Mouse (Mus musculus): ENCODE measurements around the gene Gfra1. TPM values are rescaled to one million over a fixed set of nuclear protein-coding genes. Genes with fewer than 3 reads are reported as not detected.

Gene Gfra1
- polyA plus RNA-seq, 1 experiment from 2014 or later = 15.2 TPM

DNA sequence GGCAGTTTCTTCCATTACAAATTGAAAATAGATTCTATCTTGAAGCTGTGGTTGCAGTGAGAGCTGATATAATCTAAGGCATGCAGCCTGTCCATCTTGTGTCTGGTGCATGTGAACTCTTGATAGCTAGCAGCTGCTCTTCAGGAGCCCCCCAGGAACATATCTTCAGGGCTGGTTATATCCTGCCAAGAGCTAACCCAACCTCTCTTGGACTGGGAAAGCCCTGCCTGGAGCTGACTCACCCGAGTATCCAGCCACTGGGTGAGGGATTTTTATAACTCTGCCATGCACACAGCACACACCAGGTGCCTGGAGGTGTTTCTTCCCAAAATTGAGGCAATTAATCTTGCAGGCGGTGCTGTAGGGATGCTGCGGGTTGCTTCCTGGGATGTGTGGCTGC is 228.8 kb downstream of the Gfra1 start:
- Histone ChIP-seq H3K4me1 (peaks cover 8% of the 10 kb centered on the region; the same call in 1 of the 2 replicates), H3K27ac (no peak overlapping the region), H3K4me3 (no peak overlapping the region), H3K9me3 (replicated peaks) (no peaks in the 10 kb centered on the region), H3K4me2 (no peak overlapping the region), H3K9ac (no peak overlapping the region), H3K36me3 (ENCODE audit: poor library complexity, severe bottlenecking) (no peaks in the 10 kb centered on the region), H3K27me3 (peaks cover 61% of the 10 kb centered on the region)
- WGBS = 56% methylated on average over 3 of the region's 3 CpGs
- ATAC-seq = no peak

DNA sequence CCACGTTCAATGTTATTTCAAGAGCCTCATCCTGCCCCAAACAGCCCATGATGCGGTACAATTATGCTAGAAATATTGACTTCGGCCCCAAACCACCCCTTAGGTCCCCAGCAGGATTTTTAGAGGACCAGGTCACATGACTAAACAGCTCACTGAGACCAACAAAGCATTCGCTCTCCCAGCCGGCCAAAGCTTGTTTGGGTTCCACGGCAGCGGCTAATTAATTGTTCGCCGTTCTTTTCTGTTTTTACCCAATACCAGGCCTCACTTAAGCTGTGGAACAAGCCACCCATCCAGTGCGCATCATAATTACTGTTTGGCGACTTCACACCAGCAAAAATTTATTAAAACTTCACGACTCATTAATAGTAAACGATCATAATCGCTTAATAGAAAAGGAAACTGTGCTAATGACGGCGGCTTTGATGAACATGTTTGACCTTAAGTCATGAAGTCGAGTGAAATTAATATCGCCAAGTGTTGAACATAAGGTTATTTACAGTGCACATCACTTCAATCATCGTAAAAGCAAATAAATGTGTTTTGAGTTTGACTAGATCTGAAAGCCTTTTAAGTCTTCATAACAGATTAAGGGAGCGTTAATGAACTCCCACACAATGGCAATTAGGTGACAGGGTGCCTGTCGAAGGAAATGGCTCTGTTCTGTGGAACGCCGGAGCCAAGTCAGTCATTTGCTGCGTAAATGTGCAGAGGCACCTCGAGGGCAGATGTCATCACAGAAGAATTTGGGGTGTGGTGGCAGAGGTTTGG is 235.5 kb downstream of the Gfra1 start:
- no peak overlapping the region for H3K9ac ChIP-seq
- H3K9me3 ChIP-seq (replicated peaks) = no peaks in the 10 kb centered on the region
- no peak overlapping the region for H3K4me3 ChIP-seq
- H3K27ac ChIP-seq = no peak overlapping the region
- peaks cover 14% of the 10 kb centered on the region for H3K4me1 ChIP-seq
- H3K4me2 ChIP-seq = peak overlapping the region; percentile 28
- WGBS = 30% methylated on average over 25 of the region's 25 CpGs
- no peaks in the 10 kb centered on the region for H3K36me3 ChIP-seq (ENCODE audit: poor library complexity, severe bottlenecking)
- peaks cover 44% of the 10 kb centered on the region for H3K27me3 ChIP-seq
- ATAC-seq = no peak

DNA sequence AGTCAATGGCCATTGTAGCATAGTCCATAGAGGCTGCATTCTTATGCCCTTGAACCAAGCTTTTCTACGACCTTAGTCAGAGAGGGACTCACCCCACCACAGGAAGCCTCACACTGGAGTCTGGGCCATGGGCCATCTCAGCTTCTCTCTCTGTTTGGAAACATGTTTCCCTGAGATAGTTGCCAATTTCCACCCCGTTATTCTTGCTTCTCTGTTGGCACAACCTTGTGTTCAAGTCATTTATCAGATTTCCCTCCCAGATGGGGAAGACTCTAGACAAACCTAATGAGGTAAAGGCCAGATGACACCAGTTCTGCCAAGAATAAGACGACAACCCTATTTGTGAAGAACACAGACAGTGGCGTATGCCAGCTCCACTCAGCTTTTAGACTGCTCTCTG is 238.1 kb downstream of the Gfra1 start:
- no peaks in the 10 kb centered on the region for H3K9me3 ChIP-seq (replicated peaks)
- H3K27ac ChIP-seq = no peak overlapping the region
- H3K36me3 ChIP-seq (ENCODE audit: poor library complexity, severe bottlenecking) = no peaks in the 10 kb centered on the region
- no peak overlapping the region for H3K9ac ChIP-seq
- no peak overlapping the region for H3K4me3 ChIP-seq
- WGBS = 71% methylated on average over 4 of the region's 4 CpGs
- 0 out of 2 replicates have a peak, but pooled peaks have one; percentile 38 for ATAC-seq
- H3K4me2 ChIP-seq = no peak overlapping the region
- peaks cover 25% of the 10 kb centered on the region for H3K27me3 ChIP-seq
- peaks cover 14% of the 10 kb centered on the region for H3K4me1 ChIP-seq

DNA sequence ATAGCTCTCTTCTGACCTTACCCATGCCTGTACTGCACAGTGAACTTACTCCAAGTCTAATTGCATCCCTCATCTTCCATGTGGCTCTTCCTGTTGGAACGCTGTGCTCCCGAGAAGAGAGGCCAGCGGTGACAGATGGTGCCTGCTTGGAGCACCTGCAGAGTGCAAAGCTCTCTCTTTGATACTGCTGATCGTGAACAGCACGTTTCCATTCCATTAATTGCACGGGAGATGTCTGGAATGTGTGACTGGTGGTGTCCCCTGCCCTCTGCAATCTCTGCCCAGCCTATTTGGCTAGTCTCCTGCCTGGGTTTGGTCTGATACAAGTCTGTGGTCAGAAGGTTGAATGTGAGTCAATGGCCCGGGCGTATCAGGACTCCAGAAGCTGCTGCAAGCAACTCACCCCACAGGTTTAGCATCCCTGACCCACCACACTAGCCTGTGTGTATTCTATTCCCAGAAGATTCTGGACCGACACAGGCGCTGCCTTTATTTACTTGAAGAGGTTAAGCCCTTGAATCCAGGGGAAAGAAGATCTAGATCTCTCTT is 249.1 kb downstream of the Gfra1 start:
- Histone ChIP-seq H3K4me1 (0 out of 2 replicates have a peak, but pooled peaks cover 3% of the 10 kb centered on the region), H3K4me3 (no peak overlapping the region), H3K9ac (no peak overlapping the region), H3K4me2 (no peak overlapping the region), H3K27me3 (peaks cover 6% of the 10 kb centered on the region; the same call in 1 of the 2 replicates), H3K9me3 (replicated peaks) (no peaks in the 10 kb centered on the region), H3K27ac (no peak overlapping the region), H3K36me3 (ENCODE audit: poor library complexity, severe bottlenecking) (no peaks in the 10 kb centered on the region)
- no peak for ATAC-seq
- WGBS = 65% methylated on average over 10 of the region's 10 CpGs

DNA sequence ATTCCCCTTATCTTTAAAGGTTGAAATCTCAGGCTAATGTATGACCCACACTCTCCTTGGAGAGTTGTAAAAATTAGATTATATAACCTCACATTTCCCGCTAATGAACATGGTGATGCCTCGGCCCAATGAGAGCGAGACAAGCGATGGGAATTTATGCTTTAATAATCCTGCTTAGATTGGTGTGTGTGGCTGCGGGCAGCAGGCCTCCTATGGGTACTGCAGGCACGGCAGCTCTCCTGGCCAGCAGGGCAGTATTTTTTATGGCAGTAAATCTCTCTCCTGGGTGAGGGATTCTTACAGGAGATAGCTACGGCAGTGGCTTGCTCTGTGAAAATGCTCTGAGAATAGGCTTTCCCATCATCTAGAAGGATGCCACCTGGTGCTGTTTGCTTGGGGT is 250.2 kb downstream of the Gfra1 start:
- H3K36me3 ChIP-seq (ENCODE audit: poor library complexity, severe bottlenecking) = no peaks in the 10 kb centered on the region
- no peaks in the 10 kb centered on the region for H3K9me3 ChIP-seq (replicated peaks)
- 94% methylated on average over 7 of the region's 7 CpGs for WGBS
- H3K27me3 ChIP-seq = peaks cover 6% of the 10 kb centered on the region; the same call in 1 of the 2 replicates
- H3K4me1 ChIP-seq = 0 out of 2 replicates have a peak, but pooled peaks cover 3% of the 10 kb centered on the region
- no peak for ATAC-seq
- H3K27ac ChIP-seq = no peak overlapping the region
- no peak overlapping the region for H3K4me3 ChIP-seq
- H3K9ac ChIP-seq = no peak overlapping the region
- no peak overlapping the region for H3K4me2 ChIP-seq

DNA sequence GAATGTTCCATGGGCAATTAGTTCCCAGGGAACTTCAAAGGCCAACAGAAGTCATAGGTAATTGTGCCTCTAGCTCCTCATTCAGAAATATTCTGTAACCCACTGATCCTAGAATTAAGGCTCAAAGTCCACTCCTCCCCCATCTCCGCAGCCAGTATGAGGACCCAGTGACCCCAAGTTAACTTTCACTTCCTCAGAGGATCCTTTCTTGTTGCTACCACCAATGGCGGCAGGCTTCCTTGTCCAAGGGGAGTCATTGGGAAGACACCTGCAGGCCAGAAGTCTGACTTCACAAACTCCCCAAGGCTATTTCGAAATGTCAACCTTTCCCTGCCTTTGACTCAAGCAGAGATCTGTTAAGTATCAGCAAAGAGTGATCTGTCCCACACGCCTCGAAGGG is 253.1 kb downstream of the Gfra1 start:
- peaks cover 6% of the 10 kb centered on the region; the same call in 1 of the 2 replicates for H3K27me3 ChIP-seq
- no peaks in the 10 kb centered on the region for H3K36me3 ChIP-seq (ENCODE audit: poor library complexity, severe bottlenecking)
- no peak overlapping the region for H3K9ac ChIP-seq
- no peak overlapping the region for H3K4me2 ChIP-seq
- no peak overlapping the region for H3K4me3 ChIP-seq
- 80% methylated on average over 5 of the region's 5 CpGs for WGBS
- no peak for ATAC-seq
- H3K27ac ChIP-seq = no peak overlapping the region
- no peaks in the 10 kb centered on the region for H3K9me3 ChIP-seq (replicated peaks)
- 0 out of 2 replicates have a peak, but pooled peaks cover 3% of the 10 kb centered on the region for H3K4me1 ChIP-seq

DNA sequence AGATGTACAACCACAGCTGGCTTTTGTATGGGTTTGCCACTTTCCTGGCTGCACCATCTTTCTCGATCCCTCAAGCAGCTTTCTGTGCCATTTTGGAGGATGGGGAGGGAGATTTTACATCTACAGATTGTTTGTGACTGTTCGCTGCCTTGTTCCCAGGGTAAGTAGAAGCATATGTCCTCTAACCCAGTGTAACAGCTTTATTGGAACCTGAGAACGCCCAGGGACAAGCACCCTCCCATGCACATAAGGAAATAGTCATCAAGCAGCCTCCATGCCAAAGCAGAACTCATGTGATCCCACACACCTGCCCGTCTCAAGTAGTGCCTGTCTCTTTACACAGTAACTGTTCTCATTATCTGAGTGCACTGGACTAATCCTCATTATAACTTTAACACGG is 256.0 kb downstream of the Gfra1 start:
- ATAC-seq = no peak
- Histone ChIP-seq H3K4me2 (no peak overlapping the region), H3K27me3 (peaks cover 11% of the 10 kb centered on the region; the same call in 1 of the 2 replicates), H3K9ac (no peak overlapping the region), H3K4me1 (no peaks in the 10 kb centered on the region), H3K36me3 (ENCODE audit: poor library complexity, severe bottlenecking) (no peaks in the 10 kb centered on the region), H3K27ac (no peak overlapping the region), H3K4me3 (no peak overlapping the region), H3K9me3 (replicated peaks) (no peaks in the 10 kb centered on the region)
- WGBS = 70% methylated on average over 5 of the region's 5 CpGs

DNA sequence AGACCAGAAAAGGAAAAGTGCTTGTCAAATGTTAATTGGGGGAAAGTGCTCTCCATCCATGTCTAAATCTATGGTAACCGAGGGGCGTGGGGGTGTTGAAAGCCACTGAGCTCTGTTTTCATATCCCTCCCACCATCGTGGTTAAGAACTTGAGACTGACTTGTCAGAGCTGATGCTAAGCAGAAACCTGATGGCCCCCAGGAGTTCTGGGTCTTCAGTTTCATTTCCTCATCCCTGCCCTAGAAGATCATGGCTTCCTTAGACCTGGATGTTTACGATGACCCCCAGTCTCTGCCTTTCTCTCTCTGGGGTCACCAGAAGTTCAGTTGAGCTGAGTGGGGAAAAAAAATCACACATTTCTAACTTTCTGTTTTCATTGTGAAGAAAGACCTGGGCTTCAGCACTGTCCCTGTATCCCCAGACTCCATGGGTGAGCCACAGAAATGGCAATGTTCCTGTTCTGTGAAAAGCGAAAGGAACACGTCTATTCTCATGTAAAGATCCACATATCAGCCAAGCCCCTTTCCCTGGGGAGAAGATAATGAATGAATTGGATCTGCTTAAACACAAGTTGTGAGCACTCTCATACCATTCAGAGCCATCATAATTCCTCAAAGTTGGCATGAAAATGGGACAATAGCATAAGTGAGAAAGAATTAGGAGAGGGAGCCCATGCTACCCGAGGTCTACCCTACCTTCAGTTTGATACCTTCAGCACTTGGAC is 261.8 kb downstream of the Gfra1 start:
- H3K4me2 ChIP-seq = no peak overlapping the region
- no peak overlapping the region for H3K4me3 ChIP-seq
- H3K36me3 ChIP-seq (ENCODE audit: poor library complexity, severe bottlenecking) = no peaks in the 10 kb centered on the region
- H3K4me1 ChIP-seq = no peaks in the 10 kb centered on the region
- H3K9me3 ChIP-seq (replicated peaks) = no peaks in the 10 kb centered on the region
- 81% methylated on average over 7 of the region's 7 CpGs for whole genome bisulfite sequencing
- no peak overlapping the region for H3K9ac ChIP-seq
- no peak for ATAC-seq
- 0 out of 2 replicates have a peak, but pooled peaks cover 5% of the 10 kb centered on the region for H3K27me3 ChIP-seq
- no peak overlapping the region for H3K27ac ChIP-seq

DNA sequence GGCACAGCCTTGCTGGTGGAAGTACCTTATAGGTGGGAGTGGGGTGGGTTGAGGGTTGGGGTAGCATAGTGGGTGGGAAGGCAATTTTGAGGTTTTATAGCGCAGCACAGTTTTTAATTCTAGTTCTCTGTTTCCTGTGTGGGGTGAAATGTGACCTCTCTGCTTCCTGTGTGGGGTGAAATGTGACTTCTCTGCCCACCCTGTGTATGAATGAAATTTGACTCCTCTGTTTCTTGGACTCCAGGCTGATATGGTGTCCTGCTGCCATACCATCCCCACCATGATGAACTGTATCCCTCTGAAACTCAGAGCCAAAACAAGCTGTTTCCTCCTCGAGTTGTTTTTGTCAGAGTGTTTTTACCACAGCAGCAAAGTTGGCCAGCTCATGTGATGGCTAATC is 264.8 kb downstream of the Gfra1 start:
- 81% methylated on average over 2 of the region's 2 CpGs for WGBS
- H3K4me3 ChIP-seq = no peak overlapping the region
- no peak overlapping the region for H3K27ac ChIP-seq
- H3K4me2 ChIP-seq = no peak overlapping the region
- no peaks in the 10 kb centered on the region for H3K9me3 ChIP-seq (replicated peaks)
- no peak overlapping the region for H3K9ac ChIP-seq
- H3K27me3 ChIP-seq = no peaks in the 10 kb centered on the region
- H3K36me3 ChIP-seq (ENCODE audit: poor library complexity, severe bottlenecking) = no peaks in the 10 kb centered on the region
- ATAC-seq = no peak
- H3K4me1 ChIP-seq = 0 out of 2 replicates have a peak, but pooled peaks cover 4% of the 10 kb centered on the region

DNA sequence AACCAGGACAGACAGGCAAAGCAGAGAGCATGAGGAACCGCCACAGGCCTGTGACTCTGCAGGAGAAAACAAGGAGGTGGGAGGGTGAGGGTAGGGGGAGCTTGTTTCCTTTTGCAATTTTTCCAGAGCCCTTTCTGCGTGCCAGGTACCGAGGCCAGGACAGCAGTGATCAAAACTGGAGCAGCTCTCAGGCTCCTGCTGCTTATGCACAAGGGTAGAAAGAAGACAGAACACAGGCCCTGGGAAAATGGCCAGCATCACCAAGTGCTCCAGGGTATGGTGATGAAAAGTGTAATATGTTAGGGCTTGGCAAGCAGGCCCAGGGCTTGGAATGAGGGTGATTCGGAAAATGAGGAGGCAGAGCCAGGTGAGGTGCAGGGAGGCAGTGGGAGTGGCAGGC is 269.2 kb downstream of the Gfra1 start:
- no peak overlapping the region for H3K9ac ChIP-seq
- no peaks in the 10 kb centered on the region for H3K27me3 ChIP-seq
- H3K27ac ChIP-seq = no peak overlapping the region
- no peak overlapping the region for H3K4me3 ChIP-seq
- no peaks in the 10 kb centered on the region for H3K36me3 ChIP-seq (ENCODE audit: poor library complexity, severe bottlenecking)
- ATAC-seq = no peak; the same call in 1 of the 2 replicates
- 47% methylated on average over 4 of the region's 4 CpGs for WGBS
- H3K9me3 ChIP-seq (replicated peaks) = no peaks in the 10 kb centered on the region
- H3K4me2 ChIP-seq = no peak overlapping the region
- H3K4me1 ChIP-seq = 0 out of 2 replicates have a peak, but pooled peaks cover 4% of the 10 kb centered on the region

Measured in forebrain, embryonic 13.5 days (tissue).